Mouse (Mus musculus) kidney, adult 2 months (tissue): ENCODE measurements around the gene Sema3b.

Experiments used
- CTCF ChIP-seq: fragments of 200-500 bp; conservative IDR thresholded peaks from 2 replicates; pipeline ENCODE4 v1.5.1; 2011; ENCODE audit warnings: low read depth, mild to moderate bottlenecking, control low read depth, low read length, moderate library complexity, mixed read lengths; ENCODE audit not compliant: insufficient read depth, insufficient read length
- POLR2A ChIP-seq: fragments of 200-500 bp; IDR thresholded peaks from one replicate; pipeline ENCODE4 v1.6.1; 2011; ENCODE audit warnings: low read depth, low read length, control low read depth

- no peak for TF ChIP-seq CTCF
- no peak for TF ChIP-seq POLR2A
Observed at GRCm38 (mm10) chr9:107590773-107591060, 18.3 kb downstream of the Sema3b start.
